Mouse (Mus musculus): ENCODE data around the gene Sod3.

Sod3 gene

DNA sequence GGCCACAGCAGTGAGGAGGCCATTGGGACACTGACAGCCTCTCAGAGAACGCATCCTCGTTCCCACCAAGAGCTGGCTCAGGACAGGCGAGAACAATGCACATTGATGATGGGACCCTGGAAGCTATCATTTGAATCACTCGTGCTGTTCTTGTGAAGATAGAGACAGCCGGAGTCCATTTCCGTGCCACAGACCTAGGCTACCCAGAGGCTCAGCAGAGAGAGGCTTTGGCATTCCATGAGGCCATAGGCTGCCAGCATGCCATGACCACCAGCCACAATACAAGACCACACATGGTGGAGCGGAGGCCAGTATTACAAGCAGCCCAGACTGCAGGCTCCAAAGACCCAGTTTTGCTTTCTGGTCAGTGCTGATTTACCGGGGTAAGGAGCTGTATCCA, 19.2 kb downstream of the Sod3 start:
- no peak for DNase-seq

DNA sequence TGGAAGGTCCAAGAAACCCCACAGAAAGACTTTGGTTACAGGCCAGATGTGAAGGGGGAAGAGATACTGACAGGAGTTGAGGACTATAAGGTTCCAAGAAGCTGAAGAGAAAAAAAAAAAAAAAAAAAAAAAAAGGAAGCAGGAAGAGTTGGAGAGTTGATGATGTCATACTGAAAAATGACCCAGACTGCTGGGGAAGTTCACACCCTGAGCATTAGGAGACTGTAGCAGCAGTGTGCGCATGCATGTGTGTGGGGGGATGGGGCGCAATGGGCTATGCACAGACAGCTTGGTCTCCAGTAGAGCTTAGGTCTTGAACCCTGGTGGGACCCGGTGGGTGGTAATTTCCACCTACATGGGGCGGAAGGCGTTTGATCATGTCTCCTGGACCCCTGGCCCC, 20.2 kb downstream of the Sod3 start:
- no peak for DNase-seq

DNA sequence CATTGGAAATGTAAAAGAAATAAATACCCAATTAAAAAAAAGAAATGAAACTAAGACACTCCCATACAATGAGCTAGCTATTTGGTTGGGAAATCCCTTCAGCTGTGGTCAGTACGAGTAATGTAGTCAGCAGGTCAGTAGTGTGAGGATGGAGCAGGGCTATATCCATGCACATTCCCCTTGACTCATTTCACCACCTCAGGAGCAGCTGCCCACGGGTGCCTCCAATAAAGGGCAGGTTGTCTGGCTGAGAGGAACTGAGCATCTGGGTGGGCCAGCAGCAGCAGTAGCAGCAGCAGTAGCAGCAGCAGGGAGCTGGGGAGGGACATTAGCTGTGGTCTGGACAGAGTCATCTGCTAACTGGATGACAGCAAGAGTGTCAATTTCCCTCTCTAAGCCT, 22.4 kb downstream of the Sod3 start:
- DNase-seq = no peak

DNA sequence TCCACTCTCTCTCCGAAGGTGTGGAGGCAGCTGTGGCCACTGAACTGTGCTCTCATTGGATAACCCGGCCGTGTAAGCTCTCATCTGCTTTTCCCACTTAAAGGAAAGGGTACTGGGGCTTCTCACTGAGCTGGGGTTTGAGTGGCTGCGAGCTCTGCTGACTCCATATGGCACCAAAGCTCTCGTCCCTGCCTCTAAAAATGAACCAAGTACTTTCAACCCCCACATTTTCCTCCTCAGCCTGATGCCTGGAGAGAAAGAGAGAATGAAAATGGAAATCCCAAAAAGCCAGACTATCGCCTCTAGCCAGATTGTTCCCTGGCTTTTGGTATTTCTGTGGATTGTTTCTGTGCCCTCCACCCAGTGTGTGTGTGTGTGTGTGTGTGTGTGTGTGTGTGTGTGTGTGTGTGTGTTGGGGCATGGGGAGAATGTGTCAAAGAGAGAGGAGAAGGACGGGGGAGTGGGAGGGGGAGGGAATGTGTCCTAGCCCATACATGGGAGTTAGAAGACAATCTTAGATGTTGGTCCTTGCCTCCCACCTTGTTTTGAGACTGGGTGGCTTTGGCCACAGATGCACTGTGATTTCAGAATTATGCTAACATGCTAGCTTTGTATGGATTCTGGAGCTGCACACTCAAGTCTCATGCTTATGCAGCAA, 24.6 kb downstream of the Sod3 start:
- no peak for DNase-seq

DNA sequence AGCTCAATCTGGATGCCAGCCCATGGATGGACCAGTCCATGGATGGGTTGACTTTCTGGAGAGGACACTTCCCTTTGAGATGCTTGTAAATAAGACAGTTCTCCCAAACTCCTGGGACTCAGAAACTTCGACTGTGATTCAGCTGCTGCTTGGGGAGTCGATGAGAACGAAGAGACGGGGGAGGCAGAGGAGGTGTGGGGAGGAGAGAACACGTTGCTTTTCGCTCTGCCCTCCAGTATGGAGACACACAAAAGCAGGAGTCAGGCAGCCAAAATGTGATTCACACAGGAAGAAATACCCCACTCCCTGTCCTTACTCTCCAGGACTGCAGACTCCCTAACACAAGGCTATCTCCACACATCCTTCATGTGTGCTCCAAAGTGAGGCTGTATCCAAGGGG, 26.8 kb downstream of the Sod3 start:
- no peak for DNase-seq

DNA sequence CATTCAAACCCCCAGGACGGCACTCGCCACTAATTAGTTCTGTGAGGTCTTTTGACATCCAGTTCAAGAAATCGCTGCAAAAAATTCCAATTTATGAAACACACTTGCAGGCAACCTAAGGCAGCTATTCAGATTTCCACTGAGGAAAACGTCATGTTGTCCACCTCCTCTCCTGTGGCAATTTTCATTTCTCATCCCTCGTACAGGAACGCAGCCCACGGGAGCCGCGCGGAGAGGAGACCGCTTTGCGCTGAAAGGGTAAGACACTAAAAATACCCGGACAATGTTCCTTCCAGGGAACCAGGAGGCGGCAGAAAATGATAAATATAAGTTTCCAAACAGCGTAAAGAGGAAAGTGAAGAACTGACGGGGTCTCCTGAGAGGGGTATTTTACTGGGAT, 27.9 kb downstream of the Sod3 start:
- no peak for DNase-seq

DNA sequence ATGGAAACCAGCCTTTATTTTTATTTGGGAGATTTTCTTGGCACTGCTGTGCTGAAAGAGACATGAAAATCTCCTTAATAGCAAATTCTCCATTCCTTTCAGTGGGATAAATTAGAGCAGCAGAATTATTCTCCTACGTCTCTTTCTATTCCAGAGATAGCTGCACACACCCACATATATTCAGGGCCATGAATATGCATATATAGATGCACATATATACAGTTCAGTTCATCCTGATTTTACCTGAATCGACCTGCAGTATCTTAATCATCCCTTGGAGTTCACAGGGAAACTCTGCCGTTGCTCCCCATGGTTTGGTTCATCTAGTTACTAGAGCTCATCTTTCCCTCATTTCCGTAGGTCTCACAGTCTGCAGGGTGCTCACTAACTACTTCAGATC, 30.2 kb downstream of the Sod3 start:
- DNase-seq = no peak

DNA sequence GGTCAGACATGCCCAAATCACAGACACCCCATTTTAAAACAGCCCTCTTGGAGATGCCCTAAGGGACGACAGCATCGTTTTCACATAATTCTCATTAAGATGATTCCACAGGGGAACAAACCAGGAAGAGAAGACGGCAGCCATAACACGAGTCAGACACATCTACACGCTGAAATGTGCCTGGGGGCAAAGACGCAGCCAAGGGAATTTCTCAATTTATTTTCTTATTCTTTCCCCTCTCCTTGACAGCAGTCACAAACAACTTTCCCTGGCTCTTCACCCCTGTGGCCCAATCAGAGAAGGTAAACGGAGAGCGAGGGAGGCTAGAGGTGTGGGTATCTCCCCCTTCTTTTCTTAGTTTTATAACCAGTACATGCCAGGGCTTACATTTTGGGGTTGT, 40.8 kb downstream of the Sod3 start:
- no peak for DNase-seq

DNA sequence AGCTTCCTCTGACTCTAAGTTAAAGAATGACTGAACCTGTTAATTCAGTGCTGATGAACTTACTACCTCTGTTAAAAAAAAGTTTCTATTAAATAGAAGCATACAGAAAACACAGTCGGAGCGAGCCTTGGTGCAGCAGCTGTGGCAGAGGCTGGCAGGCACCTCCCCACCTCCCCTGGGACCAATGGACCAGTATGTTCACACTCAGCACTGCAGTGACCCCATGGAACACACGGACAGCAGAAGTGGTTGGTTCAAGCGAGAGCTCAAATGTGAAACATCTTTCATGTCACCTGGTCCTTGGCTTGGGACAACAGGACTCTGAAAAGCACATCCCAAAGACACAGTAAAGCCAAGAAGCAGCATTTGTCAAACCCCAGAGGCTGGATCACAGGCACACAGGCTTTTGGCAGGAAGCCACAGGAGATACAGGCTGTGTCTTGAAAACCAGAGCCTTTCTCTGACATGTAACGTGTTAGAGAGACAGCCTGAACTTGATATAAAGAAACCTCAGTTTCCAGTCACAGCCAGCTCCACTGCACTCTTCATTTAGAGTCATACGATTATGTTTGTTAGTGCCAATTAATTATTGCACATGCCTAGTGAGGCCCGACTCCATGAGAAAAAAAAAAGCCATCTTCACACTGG, 45.2 kb downstream of the Sod3 start:
- DNase-seq = peak; percentile 29 to 42

DNA sequence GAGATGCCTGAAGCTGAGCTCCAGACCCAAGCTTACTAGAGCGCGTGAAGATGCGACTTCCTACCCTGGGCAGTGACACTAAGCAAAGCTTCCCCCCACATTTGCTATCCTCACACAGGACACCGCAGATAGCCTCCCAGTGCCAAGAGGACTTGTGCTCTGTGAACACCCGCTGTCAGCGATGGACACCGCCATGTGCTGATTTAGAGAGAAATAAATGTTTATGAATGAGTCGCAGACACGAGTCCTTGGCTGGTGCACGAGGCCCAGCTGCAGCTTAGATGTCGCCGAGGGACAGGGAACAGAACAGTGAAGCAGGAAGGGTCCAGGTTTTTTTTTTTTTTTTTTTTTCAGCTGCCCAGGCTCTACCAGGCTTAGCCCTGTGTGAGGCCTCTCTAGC, 46.6 kb downstream of the Sod3 start:
- DNase-seq = peak in 1 of 2 experiments; percentile 14

DNA sequence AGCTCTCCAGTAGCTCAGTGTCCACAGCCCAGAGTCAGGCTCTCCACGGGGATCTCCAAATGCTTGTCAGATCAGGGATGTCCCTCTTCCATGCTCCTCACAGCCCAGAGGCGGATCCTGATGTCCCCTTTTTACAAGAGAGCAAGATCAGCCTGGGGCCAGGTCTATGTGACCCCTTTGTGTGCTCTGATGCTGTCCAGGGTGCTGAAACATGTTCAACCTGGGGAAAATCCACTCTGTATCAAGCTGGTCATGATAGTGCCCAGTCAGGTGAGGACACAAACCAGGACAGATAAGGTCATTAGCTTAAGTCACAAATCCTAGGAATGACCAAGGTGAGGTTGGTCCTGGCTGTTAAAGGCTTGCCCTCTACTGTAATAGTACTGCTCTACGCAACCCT, 48.0 kb downstream of the Sod3 start:
- no peak for DNase-seq

DNA sequence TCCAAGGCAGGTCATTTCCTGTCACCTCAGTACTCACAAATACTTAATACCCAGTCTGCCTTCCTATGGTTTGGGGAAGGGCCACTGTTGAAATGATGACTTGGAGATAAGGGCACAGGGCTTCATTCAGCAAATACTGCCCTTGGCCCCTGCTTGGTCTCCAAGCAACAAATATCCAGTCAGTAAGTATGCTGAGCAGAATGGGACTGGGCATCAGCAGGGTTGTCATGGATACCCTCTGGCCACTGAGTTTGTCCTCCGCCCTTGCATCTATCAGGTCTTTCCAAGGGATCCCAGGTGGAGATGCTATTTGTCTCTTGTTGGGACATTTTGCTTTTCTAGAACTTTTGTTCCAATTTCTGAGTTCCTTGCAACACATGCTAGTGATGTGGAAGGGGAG, 51.6 kb downstream of the Sod3 start:
- no peak for DNase-seq

DNA sequence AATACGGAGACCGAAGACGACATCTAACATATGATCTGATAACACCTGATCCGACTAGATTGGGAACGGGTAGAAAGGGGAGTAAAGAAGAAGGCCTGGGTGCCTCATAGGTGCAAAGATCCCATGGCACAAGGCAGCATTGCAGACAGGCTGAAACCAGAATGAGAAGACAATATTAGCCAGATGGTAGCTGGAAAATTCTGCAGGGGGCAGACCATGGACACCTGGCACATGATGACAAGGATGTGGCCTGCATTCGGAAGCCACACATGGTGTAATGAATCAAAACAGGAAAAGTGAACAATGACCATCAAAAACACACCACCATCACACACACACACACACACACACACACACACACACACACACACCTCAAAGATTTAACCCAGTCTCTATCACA, 52.3 kb downstream of the Sod3 start:
- peak; percentile 54 for DNase-seq

DNA sequence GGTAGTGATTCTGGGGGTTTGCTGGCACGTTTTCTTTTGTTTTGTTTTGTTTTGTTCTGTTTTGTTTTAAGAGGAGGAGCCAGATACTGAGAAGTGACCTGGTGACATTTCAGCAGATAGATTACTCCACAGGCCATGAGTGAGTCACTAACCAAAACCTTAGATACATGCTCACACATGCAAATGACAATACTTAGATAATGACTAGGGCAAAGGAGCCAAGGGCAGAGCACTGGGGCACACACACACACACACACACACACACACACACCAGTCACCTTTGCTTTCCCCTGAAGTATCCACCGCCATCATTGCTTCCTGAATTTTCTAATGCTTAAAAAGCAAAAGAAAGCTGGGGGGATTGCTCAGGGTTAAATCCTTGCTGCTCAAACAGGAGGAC, 52.9 kb downstream of the Sod3 start:
- DNase-seq = no peak
